Mouse (Mus musculus) liver, embryonic 16.5 days (tissue): ENCODE measurements around the gene Ruvbl2. TPM values are rescaled to one million over a fixed set of nuclear protein-coding genes. Genes with fewer than 3 reads are reported as not detected.

ENCODE experiments used
- ATAC-seq: fragments of 200-750 bp; cut with Nextera tagmentation; 2 replicates; pipeline ENCODE4 v1.8.0; 2017; ENCODE audit warnings: low read depth, mild to moderate bottlenecking, moderate number of reproducible peaks, moderate library complexity
- H3K27ac ChIP-seq: fragments of 300-500 bp; sonication (generic); 2 replicates; pipeline ENCODE4 v1.5.1; 2014; ENCODE audit warnings: mild to moderate bottlenecking, low read length
- H3K27me3 ChIP-seq: fragments of 300-500 bp; sonication (generic); 2 replicates; pipeline ENCODE4 v1.6.1; 2014; ENCODE audit warnings: low read depth, low read length, mixed read lengths; ENCODE audit not compliant: control insufficient read depth, insufficient read depth
- H3K36me3 ChIP-seq: fragments of 300-500 bp; sonication (generic); 2 replicates; pipeline ENCODE4 v1.6.1; 2014; ENCODE audit warnings: mild to moderate bottlenecking; ENCODE audit not compliant: control insufficient read depth, insufficient read depth
- H3K4me1 ChIP-seq: fragments of 300-500 bp; sonication (generic); 2 replicates; pipeline ENCODE4 v1.6.1; 2014; ENCODE audit warnings: low read depth, low read length, mixed read lengths; ENCODE audit not compliant: control insufficient read depth
- H3K4me2 ChIP-seq: fragments of 300-500 bp; sonication (generic); 2 replicates; pipeline ENCODE4 v1.6.1; 2014; ENCODE audit warnings: low read depth, low read length, mixed read lengths
- H3K4me3 ChIP-seq: fragments of 300-500 bp; sonication (generic); 2 replicates; pipeline ENCODE4 v1.5.1; 2014; ENCODE audit warnings: low read depth, mild to moderate bottlenecking, low read length
- H3K9ac ChIP-seq: fragments of 300-500 bp; sonication (generic); 2 replicates; pipeline ENCODE4 v1.6.1; 2014; ENCODE audit warnings: low read depth, low read length
- H3K9me3 ChIP-seq: fragments of 300-500 bp; sonication (generic); replicated peaks from 2 replicates; pipeline ENCODE4 v1.6.1; 2016; ENCODE audit warnings: low read length; ENCODE audit not compliant: control insufficient read depth
- WGBS: fragments of 180-500 bp; shearing (Covaris S2); extraction: QIAGEN DNeasy Blood & Tissue Kit; methylation state at CpG from one replicate; pipeline ENCODE4 v1.1.7; 2014; ENCODE audit not compliant: insufficient replicate concordance; 5-methylcytosine and 5-hydroxymethylcytosine counted together
- polyA plus RNA-seq: library from polyadenylated mRNA; unstranded; fragments of >200 nt; fragmentation: Nextera tagmentation; extraction: Ambion mirVana; gene quantifications from 2 replicates; pipeline ENCODE4 v1.2.1, GENCODE M21; 2015

The Ruvbl2 gene
- polyA plus RNA-seq, 1 experiment from 2014 or later, result 59.4 TPM

DNA sequence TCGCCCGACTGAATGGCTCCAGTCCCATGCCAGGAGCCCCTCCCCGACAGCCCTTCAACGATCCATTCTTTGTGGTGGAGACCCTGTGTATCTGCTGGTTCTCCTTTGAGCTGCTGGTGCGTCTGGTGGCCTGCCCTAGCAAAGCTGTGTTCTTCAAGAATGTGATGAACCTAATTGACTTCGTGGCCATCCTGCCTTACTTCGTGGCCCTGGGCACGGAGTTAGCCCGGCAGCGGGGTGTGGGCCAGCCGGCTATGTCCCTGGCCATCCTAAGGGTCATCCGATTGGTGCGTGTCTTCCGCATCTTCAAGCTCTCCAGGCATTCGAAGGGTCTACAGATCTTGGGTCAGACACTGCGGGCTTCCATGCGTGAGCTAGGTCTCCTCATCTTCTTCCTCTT, 28.9 kb downstream of the Ruvbl2 start:
- no peak overlapping the region for H3K4me2 ChIP-seq
- no peak overlapping the region for H3K9ac ChIP-seq
- 73% methylated on average over 17 of the region's 17 CpGs for WGBS
- H3K4me3 ChIP-seq, result no peak overlapping the region
- H3K4me1 ChIP-seq, result peaks cover 8% of the 10 kb centered on the region
- ATAC-seq, result no peak
- no peaks in the 10 kb centered on the region for H3K9me3 ChIP-seq
- H3K27ac ChIP-seq, result no peak overlapping the region
- peaks cover 85% of the 10 kb centered on the region for H3K27me3 ChIP-seq
- no peaks in the 10 kb centered on the region for H3K36me3 ChIP-seq

DNA sequence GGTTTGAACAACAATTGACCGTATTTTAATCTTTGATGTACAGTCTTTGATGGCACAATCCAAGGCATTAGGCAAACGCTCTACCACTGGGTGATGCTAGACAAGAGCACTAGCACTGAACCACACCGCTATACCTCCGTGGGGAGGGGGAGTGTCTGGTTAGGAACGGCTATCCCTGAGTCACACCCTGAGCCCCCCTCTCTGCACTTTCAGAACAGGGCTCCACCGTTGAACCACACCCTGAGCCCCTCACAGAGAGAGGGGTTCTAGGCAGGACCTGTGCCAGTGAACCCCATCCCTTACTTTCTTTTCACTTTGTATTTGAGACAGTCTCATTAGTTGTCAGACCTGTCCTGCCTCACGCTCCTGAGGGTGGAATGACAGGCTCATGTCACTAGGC, 29.5 kb downstream of the Ruvbl2 start:
- no peak overlapping the region for H3K4me2 ChIP-seq
- no peak overlapping the region for H3K4me3 ChIP-seq
- no peak overlapping the region for H3K9ac ChIP-seq
- ATAC-seq, result no peak
- peaks cover 3% of the 10 kb centered on the region for H3K4me1 ChIP-seq
- 59% methylated on average over 7 of the region's 7 CpGs for WGBS
- no peaks in the 10 kb centered on the region for H3K9me3 ChIP-seq
- H3K27me3 ChIP-seq, result peaks cover 79% of the 10 kb centered on the region
- H3K27ac ChIP-seq, result no peak overlapping the region
- H3K36me3 ChIP-seq, result no peaks in the 10 kb centered on the region

DNA sequence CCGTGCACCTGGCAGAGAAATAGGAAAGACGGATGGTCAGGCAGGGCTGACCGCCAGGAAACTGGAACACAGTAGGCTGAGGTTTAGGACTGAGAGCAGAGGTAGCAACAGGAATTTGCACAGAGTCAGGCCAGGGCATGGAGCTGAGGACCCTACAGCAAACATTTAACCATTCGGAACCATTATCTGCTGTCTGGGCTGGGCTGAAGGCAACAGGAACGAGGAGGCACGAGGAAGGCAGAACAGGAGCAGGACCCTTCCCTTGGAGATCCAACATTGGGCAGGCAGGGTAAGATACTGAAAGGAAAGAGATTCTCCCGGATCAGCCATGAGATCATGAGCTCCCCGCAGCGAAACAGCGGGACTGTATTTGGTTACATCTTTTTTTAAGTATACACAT, 30.1 kb downstream of the Ruvbl2 start:
- H3K27me3 ChIP-seq, result peaks cover 74% of the 10 kb centered on the region
- no peak overlapping the region for H3K4me2 ChIP-seq
- ATAC-seq, result no peak

DNA sequence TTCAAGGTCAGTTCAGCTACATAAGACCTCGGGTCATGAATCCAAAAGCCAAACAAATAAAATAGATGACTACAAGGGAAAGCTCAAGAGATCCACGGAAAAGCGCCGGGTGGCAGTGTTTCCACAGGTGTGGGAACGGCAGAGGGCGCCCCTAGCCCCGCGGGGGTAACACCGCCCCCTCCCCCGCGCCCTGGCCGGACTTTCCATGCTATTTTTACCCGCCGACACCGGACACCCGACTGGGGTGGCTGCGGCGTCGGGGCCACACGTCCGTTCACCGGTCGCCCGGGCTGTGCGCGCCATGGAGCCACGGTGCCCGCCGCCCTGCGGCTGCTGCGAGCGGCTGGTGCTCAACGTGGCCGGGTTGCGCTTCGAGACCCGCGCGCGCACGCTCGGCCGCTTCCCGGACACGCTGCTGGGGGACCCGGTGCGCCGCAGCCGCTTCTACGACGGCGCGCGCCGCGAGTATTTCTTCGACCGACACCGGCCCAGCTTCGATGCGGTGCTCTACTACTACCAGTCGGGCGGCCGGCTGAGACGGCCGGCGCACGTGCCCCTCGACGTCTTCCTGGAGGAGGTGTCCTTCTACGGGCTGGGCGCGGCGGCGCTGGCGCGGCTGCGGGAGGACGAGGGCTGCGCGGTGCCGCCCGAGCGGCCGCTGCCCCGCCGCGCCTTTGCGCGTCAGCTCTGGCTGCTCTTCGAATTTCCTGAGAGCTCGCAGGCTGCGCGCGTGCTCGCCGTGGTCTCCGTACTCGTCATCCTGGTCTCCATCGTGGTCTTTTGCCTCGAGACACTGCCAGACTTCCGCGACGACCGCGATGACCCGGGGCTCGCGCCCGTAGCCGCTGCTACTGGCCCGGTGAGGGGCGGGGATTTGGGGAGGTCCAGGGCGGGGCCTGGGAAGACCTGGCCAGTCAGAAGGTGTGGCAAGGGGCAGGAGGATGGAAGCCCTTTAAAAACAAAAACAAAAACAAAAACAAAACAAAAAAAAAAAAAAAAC, 31.4 kb downstream of the Ruvbl2 start:
- no peak overlapping the region for H3K9ac ChIP-seq
- peak overlapping the region; percentile 56 for H3K4me2 ChIP-seq
- no peak overlapping the region for H3K27ac ChIP-seq
- H3K27me3 ChIP-seq, result peaks cover 64% of the 10 kb centered on the region
- ATAC-seq, result no peak
- H3K4me3 ChIP-seq, result peak overlapping the region; percentile 36
- 1% methylated on average over 104 of the region's 114 CpGs for WGBS
- no peaks in the 10 kb centered on the region for H3K36me3 ChIP-seq
- peaks cover 3% of the 10 kb centered on the region for H3K4me1 ChIP-seq
- H3K9me3 ChIP-seq, result no peaks in the 10 kb centered on the region

More for the DNA sequence above, 30.1 kb downstream of the Ruvbl2 start:
- Histone ChIP-seq H3K4me1 (peaks cover 3% of the 10 kb centered on the region), H3K27ac (no peak overlapping the region), H3K9ac (no peak overlapping the region), H3K4me3 (no peak overlapping the region), H3K36me3 (no peaks in the 10 kb centered on the region), H3K9me3 (no peaks in the 10 kb centered on the region)
- WGBS, result 62% methylated on average over 10 of the region's 10 CpGs

DNA sequence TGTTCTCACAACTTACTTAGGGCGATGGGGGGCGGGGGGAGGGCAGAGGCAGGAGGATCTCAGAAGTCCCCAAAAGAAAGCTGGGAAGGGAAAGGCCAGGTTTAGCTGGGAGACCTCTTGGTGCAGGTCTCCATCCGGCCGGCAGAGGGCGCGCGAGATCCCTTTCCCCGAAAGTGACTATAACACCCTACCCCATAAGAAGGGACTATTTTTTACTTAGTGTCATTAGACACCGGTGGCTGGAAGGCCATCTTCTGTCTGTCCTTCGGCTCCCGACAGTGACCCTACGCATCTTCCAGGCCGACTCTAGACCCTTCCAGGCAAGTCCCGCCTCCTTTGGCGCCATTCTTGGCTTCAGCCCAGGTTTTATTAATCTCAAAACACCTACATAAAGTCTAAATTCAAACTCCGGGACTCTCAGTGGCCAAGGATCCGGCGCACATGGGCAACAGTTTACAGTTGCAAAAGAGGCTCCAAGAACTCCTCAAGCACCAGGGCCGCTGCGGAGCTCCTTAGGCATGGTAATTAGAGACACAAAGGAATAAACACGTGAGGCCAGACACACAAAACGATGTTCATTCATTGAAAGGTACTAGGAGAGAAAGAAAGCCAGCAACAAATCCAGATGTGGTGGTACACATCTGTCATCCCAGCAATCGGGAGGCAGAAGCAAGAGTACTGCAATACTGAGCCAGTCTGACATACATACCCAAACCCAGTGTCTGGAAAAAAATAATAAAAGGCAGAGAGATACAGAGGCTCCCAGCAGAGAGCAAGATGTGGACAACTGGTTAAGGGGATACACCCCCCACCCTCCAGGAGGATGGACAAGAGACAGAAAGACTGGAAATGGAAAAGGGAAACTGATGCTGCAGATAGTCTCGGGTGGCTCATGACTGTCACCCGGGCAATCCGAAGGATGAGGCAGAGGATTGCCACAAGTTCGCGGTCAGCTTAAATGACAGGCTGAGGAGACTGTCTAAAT, 32.5 kb downstream of the Ruvbl2 start, which contains the start of gene Kcna7:
Kcna7 (plus strand) TSS at position 563 of the 985 bp plus-strand sequence.
- H3K4me3 ChIP-seq, result peak within 1 kb of the TSS; percentile 36

DNA sequence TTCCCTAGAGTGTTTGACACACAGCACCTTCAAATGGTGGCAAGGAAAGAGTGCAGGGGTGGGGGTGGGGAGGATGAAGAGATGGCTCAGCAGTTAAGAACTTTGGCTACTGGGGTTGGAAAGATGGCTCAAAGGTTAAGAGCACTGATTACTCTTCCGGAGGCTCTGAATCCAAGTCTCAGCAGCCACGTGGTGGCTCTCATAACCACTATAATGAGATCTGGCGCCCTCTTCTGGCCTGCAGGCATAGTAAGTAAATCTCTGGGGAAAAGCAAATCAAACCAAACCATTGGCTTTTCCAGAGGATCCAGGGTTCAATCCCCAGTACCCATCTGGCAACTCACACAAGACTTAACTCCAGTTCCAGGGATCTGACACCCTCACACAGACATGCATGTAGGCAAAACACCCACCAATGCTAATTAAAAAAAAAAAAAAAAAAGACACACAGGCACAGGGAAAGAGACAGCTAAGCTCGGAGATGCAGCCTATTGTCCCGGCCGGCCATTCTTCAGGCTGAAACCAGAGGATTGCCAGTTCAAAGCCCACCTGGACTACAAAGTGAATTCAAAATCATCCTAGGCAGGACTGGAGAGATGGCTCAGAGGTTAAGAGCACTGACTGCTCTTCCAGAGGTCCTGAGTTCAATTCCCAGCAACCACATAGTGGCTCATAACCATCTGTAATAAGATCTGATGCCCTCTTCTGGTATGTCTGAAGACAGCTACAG, 34.2 kb downstream of the Ruvbl2 start:
- 31% methylated on average over 6 of the region's 6 CpGs for WGBS
- Histone ChIP-seq H3K27me3 (peaks cover 39% of the 10 kb centered on the region), H3K4me2 (no peak overlapping the region), H3K9ac (no peak overlapping the region), H3K4me3 (no peak overlapping the region), H3K27ac (no peak overlapping the region), H3K36me3 (no peaks in the 10 kb centered on the region), H3K4me1 (peaks cover 3% of the 10 kb centered on the region), H3K9me3 (no peaks in the 10 kb centered on the region)
- no peak for ATAC-seq

More for the DNA sequence above, 32.5 kb downstream of the Ruvbl2 start, which contains the start of gene Kcna7:
- no peaks in the 10 kb centered on the region for H3K9me3 ChIP-seq
- no peak within 1 kb of the TSS for H3K9ac ChIP-seq
- H3K27me3 ChIP-seq, result peaks cover 54% of the 10 kb centered on the region
- H3K27ac ChIP-seq, result no peak within 1 kb of the TSS
- H3K4me1 ChIP-seq, result peaks cover 3% of the 10 kb centered on the region
- H3K4me2 ChIP-seq, result peak within 1 kb of the TSS; percentile 56
- 10% methylated on average over 28 of the region's 28 CpGs for WGBS
- no peaks in the 10 kb centered on the region for H3K36me3 ChIP-seq
- ATAC-seq, result no peak

DNA sequence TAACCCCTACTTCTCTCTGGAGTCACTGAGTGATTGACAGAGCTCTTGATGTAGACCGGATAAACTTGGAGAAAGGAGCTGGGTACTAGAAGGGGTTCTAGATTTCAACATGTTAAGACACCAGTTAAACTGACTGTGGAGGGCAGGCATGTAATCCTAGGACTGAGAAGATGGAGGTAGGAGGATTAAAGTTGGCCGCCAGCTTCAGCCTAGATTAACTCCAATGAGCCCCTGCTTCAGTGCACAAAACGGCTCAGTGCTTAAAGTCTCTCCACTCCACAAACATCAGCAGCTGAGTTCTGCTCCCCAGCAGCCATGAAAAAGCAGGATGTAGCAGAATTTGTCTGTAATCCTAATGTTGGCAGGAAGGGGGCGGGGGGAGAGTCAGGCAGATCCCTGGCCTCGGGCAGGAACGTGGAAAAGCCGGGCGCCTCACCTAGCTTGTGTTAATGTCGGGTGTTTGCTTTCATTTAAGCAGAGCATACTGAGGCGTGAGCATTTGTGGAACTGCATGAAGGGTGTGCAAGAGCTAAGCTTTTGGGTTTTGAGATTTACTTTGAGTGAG, 36.3 kb downstream of the Ruvbl2 start:
- Histone ChIP-seq H3K9ac (no peak overlapping the region), H3K27ac (no peak overlapping the region), H3K36me3 (no peaks in the 10 kb centered on the region), H3K27me3 (peaks cover 18% of the 10 kb centered on the region), H3K4me1 (peaks cover 6% of the 10 kb centered on the region), H3K4me2 (no peak overlapping the region), H3K4me3 (no peak overlapping the region), H3K9me3 (no peaks in the 10 kb centered on the region)
- WGBS, result 68% methylated on average over 10 of the region's 10 CpGs
- ATAC-seq, result no peak

DNA sequence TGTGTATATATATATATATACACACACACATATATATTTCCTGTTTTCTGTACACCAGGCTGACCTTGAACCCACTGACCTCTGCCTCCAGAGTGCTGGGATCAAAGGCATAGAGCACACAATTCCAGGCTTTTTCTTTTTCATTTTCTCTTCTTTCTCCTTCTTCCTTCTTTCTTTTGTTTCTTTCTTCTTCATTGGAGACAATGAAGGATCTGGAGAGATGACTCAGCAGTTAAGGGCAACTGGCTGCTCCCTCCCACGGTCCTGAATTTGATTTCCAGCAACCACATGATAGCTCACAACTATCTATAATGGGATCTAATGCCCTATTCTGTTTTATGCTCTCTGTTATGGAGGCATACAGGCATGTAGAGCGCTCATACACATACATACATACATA, 41.1 kb downstream of the Ruvbl2 start:
- H3K4me3 ChIP-seq, result no peak overlapping the region
- no peak overlapping the region for H3K9ac ChIP-seq
- 53% methylated on average over 2 of the region's 2 CpGs for WGBS
- no peaks in the 10 kb centered on the region for H3K9me3 ChIP-seq
- H3K27ac ChIP-seq, result no peak overlapping the region
- H3K36me3 ChIP-seq, result peaks cover 17% of the 10 kb centered on the region
- no peak for ATAC-seq
- H3K4me1 ChIP-seq, result peaks cover 18% of the 10 kb centered on the region
- H3K27me3 ChIP-seq, result 0 out of 2 replicates have a peak, but pooled peaks cover 2% of the 10 kb centered on the region
- H3K4me2 ChIP-seq, result no peak overlapping the region
